Mouse (Mus musculus): ENCODE results near the gene Psmc3ip. TPM values are rescaled to one million over a fixed set of nuclear protein-coding genes. Genes with fewer than 3 reads are reported as not detected.

Psmc3ip gene
- total RNA-seq, 2 experiments from 2014 or later: 7.7 to 9.1 TPM

DNA sequence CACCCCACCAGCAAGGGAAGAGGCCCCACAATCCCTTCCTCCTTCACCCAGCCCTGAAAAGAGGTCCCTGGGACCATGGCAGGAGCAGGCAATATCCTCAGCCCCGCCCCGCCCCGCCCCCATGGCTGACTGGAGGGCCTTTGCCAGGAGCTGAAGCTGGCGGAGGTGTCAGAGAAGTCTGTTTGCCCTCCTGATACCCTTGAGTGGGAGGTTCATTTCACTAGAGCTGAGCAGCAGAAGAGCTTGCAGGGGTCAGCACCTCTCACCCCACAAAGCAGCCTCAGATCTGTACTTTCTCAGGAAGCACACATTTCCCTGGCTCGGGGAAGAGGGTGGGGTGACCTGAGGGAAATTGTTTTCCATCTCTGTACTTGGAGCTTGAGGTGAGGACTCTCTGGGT is 36.5 kb downstream of the Psmc3ip start:
- intact Hi-C loops (cut with DNase I): no loop called here
- no peak for DNase-seq

DNA sequence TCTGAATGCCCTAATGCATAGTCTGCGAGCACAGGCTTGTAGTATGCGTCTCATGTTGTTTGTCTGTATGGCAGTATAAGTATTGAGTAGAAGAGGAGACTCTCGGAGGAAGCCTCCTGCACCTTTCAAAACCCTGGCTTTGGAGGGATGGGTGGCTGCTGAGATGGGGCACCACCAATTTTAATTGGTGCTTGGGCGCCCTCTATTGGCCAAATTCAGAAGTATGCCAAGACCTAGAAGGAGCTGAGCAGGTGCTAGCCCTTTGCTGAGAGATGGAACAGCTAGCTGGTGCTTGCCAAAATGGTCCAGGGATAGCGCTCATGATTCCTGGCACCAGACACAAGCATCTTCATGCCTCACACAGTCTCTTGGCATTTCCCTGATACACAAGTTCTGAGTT is 37.4 kb downstream of the Psmc3ip start:
- intact Hi-C loops (cut with DNase I): no loop called here
- peak; percentile 88 for DNase-seq

DNA sequence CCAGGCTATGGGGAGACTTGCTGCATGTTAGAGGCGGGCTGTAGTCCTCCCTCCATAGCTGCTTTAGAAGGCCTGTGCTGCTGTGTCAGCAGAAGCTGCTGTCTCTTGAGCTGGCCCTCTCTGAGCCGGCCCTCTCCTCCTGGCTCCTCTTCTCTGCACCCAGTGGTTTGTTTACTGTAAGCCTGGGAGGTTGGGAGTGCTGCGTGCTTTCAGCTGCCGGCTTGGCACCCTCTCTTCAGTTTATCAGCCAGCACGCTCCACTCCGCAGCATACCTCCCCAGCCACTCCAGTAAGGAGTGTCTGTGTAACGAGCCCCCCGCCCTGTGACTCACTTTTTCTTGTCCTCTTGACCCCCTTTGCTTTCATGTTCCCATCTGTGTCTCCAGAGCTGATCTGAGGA is 38.4 kb downstream of the Psmc3ip start:
- intact Hi-C loops (cut with DNase I): no loop called here
- no peak for DNase-seq

DNA sequence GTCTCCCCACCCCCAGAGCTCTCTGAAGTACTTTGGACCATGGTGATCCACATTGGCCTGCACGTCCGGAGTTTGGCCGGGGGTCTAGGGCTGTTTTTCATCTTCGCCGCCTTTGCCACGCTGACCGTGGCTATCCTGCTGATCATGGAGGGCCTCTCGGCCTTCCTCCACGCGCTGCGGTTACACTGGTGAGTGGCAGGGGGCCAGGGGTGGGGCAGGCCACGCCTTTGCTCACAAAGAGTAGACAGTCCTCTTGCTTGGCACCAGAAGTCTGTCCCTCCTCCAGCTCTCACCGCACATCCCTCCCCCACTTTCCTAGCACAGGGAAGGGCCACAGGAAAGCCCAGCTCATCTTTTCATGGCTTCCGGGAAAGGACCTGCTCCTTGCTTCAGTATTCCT is 39.8 kb downstream of the Psmc3ip start:
- intact Hi-C loops (cut with DNase I): no loop called here
- DNase-seq: no peak

DNA sequence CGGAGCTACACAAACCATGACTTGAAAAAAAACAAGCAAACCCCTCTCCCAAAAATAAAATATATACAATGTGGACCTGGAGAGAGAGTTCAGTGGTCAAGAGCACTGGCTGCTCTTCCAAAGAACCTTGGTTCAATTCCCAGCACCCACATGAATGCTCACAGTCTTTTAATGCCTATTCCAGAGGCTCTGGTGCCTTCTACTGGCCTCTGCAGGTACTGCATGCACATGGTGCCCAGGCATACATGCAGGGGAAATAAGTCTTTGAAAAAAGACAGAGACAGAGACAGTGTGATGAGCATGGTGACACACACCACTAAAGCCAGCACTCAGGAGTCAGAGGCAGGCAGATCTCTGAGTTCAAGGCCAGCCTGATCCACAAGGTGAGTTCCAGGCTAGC is 41.3 kb downstream of the Psmc3ip start:
- intact Hi-C loops (cut with DNase I): no loop called here
- DNase-seq: no peak

DNA sequence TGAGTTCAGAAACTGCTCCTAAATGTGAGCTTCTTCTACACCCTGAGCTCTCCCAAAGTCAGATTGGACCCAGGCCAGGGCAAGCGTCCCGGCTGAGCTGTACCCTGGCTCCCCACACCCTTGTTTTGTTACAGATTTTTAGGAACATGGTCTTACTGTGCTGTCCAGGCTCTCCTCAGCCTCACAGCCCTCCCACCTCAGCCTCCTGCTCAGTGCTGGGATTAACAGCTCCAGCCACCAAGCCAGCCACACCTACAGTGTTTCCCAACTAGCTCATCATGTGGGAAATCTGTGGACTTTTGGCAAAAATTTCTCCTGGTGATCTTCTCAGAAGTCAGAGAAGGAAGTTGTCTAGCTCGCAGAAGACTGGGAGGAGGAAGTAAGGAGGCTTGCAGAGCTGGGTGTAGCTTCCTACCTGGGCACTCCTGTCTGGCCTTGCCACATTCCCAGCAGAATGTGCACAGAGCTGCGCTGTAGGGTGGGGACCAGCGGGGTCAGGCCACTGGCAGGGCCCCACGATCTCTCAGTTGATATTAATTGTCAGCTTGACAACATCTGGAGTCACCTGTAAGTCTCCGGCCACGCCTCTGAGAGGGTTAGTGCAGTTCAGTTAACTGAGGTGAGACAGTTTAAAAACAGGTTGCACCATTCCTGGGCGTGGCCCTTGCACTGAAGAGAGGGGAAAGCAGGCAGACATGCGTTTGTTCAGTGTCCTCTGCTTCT is 42.3 kb downstream of the Psmc3ip start:
- intact Hi-C loops (cut with DNase I): no loop called here
- DNase-seq: no peak

DNA sequence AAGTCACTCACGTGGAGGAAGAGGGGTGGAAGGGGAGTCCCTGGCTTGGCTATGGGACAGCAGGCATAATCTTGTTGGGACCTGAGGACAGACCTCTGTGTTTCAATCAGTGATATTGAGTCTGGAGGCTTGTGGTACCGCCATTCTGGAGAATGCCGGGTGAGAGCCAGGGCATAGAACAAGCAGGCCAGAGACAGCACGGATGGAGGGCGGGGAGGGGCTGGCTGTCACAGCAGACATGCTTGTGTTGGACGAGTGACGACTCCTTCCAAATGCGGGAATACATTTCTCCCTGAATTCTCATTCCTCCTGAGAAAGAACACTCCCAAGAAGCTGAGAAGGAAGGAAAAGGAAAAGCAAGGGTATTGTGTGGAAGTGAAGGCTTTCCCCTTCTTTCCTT is 43.6 kb downstream of the Psmc3ip start:
- intact Hi-C loops (cut with DNase I): no loop called here
- DNase-seq: no peak

DNA sequence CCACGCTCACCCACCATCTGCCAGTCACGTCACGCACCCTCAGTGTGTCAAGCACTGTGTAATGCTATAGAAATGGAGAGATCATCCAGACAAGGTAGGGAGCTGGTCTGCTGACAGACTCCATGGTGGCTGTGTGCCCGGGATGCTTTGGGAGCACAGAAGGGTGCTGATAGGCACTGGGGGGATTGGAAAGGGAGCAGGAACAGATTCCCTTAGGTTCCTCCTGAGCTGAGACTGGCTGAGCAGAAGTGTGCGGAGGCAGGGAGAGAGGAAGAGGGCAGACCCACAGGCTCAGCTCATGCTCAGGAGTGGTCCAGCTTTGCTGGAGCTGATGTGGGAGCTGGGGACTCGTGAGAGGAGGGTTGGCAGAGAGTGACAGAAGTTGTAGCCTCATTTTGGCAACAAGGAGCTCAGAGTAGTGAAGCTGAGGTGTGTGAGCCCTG is 44.2 kb downstream of the Psmc3ip start:
- intact Hi-C loops (cut with DNase I): no loop called here
- DNase-seq: peak; percentile 31

DNA sequence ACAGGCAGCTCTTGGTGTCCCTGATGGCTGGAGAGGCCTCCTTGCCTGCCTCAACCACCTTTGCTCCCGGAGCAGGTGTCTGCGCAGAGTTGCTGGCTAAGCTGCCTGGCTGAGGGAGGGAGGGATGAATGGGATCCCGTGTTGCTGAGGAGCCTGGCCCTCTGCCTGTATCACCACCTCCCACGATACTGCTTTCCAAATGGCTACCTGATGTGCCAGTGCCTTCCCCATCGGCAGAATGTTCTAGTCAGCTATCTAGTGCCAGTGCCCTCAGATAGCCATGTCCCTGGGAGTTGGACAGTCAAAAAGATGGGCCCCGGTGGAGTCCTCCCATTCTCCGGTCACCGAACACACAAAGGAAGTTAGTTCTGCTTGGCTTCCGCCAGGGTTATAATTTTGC is 44.9 kb downstream of the Psmc3ip start:
- intact Hi-C loops (cut with DNase I): no loop called here
- no peak for DNase-seq

DNA sequence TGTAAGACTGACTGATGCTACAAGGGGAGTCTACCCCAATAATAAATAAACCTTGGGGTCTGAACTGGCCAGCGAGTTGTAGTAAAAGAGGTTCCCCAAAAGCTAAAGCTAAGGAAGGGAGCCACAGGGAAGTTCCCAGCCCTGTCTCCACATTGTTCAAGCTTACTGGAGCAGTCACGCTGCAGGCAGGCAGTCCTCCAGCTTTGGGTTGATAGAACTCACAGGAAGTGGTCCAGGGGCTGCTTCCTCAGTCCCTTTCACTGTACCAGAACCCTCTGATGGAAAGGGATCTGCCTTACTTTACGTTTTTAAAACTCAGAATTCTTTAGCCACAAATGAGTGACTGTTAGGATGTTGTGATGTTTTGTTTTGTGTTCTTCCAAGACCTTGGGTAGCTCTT is 47.7 kb downstream of the Psmc3ip start:
- intact Hi-C loops (cut with DNase I): no loop called here
- no peak for DNase-seq

DNA sequence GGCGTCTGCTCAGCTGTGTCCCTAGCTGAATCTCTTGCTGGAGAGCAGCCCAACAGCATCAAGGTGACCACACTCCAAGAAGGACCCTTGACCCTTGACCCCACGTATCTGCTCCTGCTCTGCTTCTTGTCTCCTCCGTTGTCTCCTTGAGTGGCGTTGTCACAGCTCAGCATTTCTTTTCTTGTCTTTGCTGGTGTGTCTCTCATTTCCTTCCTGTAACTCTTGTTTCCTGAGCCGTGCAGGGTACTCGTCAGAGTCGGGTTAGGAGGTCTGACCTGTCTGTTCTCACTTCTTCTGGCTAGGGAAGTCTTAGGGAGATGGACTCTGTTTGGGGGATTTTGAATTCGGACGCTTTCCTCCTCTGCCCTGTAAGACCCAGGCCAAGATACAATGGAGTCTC is 48.8 kb downstream of the Psmc3ip start:
- intact Hi-C loops (cut with DNase I): no loop called here
- DNase-seq: no peak

DNA sequence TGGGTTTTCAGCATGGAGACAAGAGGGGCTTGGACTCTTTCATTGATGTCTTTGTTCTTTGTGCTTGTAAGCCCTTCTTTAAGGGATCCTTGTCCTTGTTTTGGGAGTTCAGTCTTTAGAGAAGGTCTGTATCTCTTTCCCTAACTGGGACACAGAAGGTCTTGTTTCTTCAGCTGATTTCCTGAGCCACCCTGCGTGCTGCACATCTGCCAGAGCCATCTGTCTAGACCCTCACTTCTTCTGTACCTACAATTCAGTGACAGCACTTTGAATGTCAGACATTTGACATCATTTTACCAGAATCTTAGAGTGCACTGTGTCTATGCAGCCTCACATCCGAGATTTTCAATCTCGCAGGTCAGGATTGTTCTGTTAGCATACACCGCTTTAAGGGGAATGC is 49.4 kb downstream of the Psmc3ip start:
- DNase-seq: no peak
- intact Hi-C loops (cut with DNase I): no loop called here

Small RNA genes within 50 kb of the gene (microRNA-seq; reads per million reads assigned to microRNA genes)
- gene Gm27626: not detected

Other genes starting within 250 kb of the Psmc3ip start
- 10 to 100 TPM in 1 of 2 experiments, 1 to 10 TPM in 1; 9.6 to 11.8 TPM for gene Stat5b, start 244.7 kb downstream of the Psmc3ip start, total RNA-seq (2021)
- 1 to 10 TPM in 1 of 2 experiments, under 1 TPM in 1; 0.98 to 1.2 TPM for gene Stat5a, start 236.1 kb downstream of the Psmc3ip start, total RNA-seq (2021)
- 10 to 100 TPM; 32.4 to 36.7 TPM for gene Stat3, start 155.9 kb downstream of the Psmc3ip start, total RNA-seq (2021)
- gene Cavin1, start 124.5 kb downstream of the Psmc3ip start, total RNA-seq (2021): 10 to 100 TPM; 22.6 to 22.8 TPM
- gene Atp6v0a1, start 86.0 kb downstream of the Psmc3ip start, total RNA-seq (2021): 100 to 1,000 TPM; 257 to 302 TPM
- 1 to 10 TPM; 8.3 to 9.6 TPM for gene Naglu, start 25.4 kb downstream of the Psmc3ip start, total RNA-seq (2021)
- gene Hsd17b1, start 17.0 kb downstream of the Psmc3ip start, total RNA-seq (2021): under 1 TPM; 0.52 to 0.76 TPM
- gene Coasy, start 12.9 kb downstream of the Psmc3ip start, total RNA-seq (2021): 10 to 100 TPM; 28.3 to 32.0 TPM
- 10 to 100 TPM; 39.0 to 47.3 TPM for gene Mlx, start 8.2 kb downstream of the Psmc3ip start, total RNA-seq (2021)
- 10 to 100 TPM; 48.9 to 49.2 TPM for gene Retreg3, start 24.5 kb upstream of the Psmc3ip start, total RNA-seq (2021)
- gene Tubg1, start 24.5 kb upstream of the Psmc3ip start, total RNA-seq (2021): 10 to 100 TPM; 42.9 TPM
- gene Tubg2, start 60.5 kb upstream of the Psmc3ip start, total RNA-seq (2021): 10 to 100 TPM; 38.6 to 41.6 TPM
- 1 to 10 TPM; 4.8 to 7.4 TPM for gene Cntnap1, start 75.1 kb upstream of the Psmc3ip start, total RNA-seq (2021)
- 1 to 10 TPM; 5.6 to 6.1 TPM for gene Plekhh3, start 75.9 kb upstream of the Psmc3ip start, total RNA-seq (2021)
- not detected for gene Ccr10, start 80.0 kb upstream of the Psmc3ip start, total RNA-seq (2021)
- 10 to 100 TPM; 34.3 to 36.6 TPM for gene Ezh1, start 131.0 kb upstream of the Psmc3ip start, total RNA-seq (2021)
- 10 to 100 TPM; 56.2 to 64.0 TPM for gene Ramp2, start 150.6 kb upstream of the Psmc3ip start, total RNA-seq (2021)
- gene Vps25, start 158.3 kb upstream of the Psmc3ip start, total RNA-seq (2021): 10 to 100 TPM; 76.2 to 77.1 TPM
- 1 to 10 TPM; 5.4 to 6.2 TPM for gene Wnk4, start 165.1 kb upstream of the Psmc3ip start, total RNA-seq (2021)
- under 1 TPM; 0.30 to 0.68 TPM for gene Cntd1, start 183.6 kb upstream of the Psmc3ip start, total RNA-seq (2021)
- 10 to 100 TPM; 80.2 to 87.2 TPM for gene Coa3, start 183.7 kb upstream of the Psmc3ip start, total RNA-seq (2021)
- 100 to 1,000 TPM; 141 to 144 TPM for gene Becn1, start 206.8 kb upstream of the Psmc3ip start, total RNA-seq (2021)
- 100 to 1,000 TPM in 1 of 2 experiments, 10 to 100 TPM in 1; 95.9 to 109 TPM for gene Psme3, start 220.8 kb upstream of the Psmc3ip start, total RNA-seq (2021)
- 1 to 10 TPM; 6.2 to 6.6 TPM for gene Aoc2, start 229.6 kb upstream of the Psmc3ip start, total RNA-seq (2021)
- 1 to 10 TPM; 1.4 to 1.8 TPM for gene Aoc3, start 235.2 kb upstream of the Psmc3ip start, total RNA-seq (2021)